Mouse (Mus musculus): Measurements from ENCODE around the gene Adprhl2.

Adprhl2 gene

DNA sequence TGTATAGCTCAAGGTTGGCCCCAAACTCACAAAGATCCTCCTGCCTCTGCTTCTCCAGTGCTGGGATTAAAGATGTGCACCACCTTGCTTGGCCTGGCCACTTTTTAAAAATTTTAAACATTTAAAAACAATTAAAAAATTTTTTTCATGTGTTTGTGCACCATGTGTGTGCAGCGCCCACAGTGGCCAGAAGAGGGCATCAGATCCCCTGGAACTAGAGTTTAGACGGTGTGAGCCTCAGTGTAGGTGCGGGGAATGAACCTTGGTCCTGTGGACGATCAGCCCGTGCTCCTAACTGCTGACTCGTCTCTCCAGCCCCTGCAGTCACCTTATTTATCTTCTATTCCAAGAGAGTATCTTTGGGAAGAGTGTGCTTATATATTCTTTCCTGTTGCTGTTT, 15.4 kb downstream of the Adprhl2 start:
- no peak for DNase-seq (ENCODE audit: low spot score)

GRCm38 (mm10) chr4:126305428-126305827, 16.1 kb downstream of the Adprhl2 start:
- no peak for DNase-seq (ENCODE audit: low spot score)

- DNase-seq (ENCODE audit: low spot score), result no peak
Measured at GRCm38 (mm10) chr4:126303877-126304276, 17.6 kb downstream of the Adprhl2 start.

DNA sequence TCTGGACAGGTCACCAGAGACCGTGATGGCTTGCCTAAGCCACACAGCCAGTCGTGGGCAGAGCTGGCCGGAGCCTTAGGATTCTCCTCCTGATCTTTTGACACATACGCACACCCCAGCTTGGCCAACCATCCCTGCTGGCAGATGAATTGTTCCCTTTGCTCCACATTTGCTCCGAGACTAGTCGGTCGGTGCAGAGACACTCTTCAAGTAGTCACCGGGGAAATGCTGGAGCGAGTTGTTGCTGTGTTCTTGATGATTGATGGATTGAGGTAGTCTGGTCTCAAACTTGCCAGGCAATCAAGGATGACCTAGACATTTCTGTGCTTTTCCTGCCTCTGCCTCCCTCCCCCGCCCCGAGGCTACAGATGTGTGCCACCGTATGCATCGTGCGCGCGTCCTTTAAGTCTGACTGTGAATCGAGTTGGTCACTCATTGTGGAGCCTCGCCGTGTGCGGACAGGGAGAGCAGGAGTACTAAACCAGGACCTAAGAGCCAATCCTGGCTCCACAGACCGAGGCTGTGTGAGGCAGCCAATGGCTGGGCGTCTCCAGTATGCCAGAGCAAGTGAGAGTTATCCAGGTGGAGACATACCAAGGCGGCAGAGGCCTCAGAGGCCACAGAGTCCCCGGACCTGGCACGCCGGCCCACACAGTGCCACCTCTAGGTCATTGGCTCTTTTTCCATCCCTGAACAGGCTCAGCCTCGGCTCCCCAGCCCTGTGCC, 19.8 kb downstream of the Adprhl2 start:
- DNase-seq (ENCODE audit: low spot score), result no peak

- no peak for DNase-seq (ENCODE audit: low spot score)
Measured at GRCm38 (mm10) chr4:126300916-126301583, 20.5 kb downstream of the Adprhl2 start.

DNA sequence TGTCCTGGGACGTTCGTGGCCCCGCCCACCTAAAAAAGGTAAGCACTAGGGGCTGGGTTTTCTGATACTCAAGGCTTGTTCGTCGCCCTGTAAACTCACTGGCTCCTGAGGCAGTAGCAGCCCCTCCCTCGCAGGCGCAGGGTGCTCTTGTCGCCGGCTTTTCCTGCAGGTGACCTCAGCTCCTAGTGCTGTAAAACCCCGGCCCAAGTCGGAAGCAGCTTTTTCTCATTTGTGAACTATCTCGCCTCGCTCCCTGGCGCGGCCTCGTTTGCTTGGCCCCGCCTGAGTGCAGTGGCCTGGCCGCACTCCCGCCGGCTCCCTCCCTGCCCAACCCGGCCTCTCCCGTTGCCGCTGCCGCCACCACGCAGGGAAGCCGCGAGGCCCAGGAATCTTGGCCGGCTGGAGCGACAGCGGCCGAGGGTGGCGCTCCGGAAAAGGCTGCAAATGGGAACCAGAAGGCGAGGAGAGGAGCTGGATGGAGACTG, 24.8 kb downstream of the Adprhl2 start:
- DNase-seq (ENCODE audit: low spot score), result no peak

GRCm38 (mm10) chr4:126295937-126296336, 25.6 kb downstream of the Adprhl2 start:
- no peak for DNase-seq (ENCODE audit: low spot score)

- no peak for DNase-seq (ENCODE audit: low spot score)
Measured at GRCm38 (mm10) chr4:126295152-126295551, 26.4 kb downstream of the Adprhl2 start.

- no peak for DNase-seq (ENCODE audit: low spot score)
Measured at GRCm38 (mm10) chr4:126291196-126291595, 30.3 kb downstream of the Adprhl2 start.

- no peak for DNase-seq (ENCODE audit: low spot score)
Measured at GRCm38 (mm10) chr4:126290314-126290713, 31.2 kb downstream of the Adprhl2 start.

GRCm38 (mm10) chr4:126288085-126288666, 33.3 kb downstream of the Adprhl2 start:
- no peak for DNase-seq (ENCODE audit: low spot score)

GRCm38 (mm10) chr4:126287302-126287995, 34.1 kb downstream of the Adprhl2 start:
- no peak for DNase-seq (ENCODE audit: low spot score)

- no peak for DNase-seq (ENCODE audit: low spot score)
Measured at GRCm38 (mm10) chr4:126286492-126286891, 35.0 kb downstream of the Adprhl2 start, which contains the start of gene Col8a2. TSS of gene Col8a2 (plus strand) at chr4:126286793.

DNA sequence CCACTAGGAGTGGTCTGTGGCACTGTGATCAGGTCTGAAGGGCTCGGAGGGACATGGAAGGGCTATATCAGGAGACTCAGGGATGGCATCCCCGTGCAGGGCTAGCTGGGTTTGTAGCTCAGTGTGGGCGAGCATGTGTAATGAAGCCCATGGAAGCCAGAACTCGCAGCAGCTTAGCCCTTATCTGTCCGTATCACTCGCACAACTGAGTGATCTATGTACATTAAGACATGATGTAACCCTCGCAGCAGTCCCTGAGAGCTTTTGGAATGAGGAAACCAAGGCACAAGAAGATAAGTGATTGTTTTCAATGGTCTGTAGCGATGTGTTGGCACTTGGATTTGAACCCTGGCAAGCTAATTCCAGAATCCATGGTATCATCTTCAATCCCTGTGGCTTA, 37.9 kb downstream of the Adprhl2 start:
- DNase-seq (ENCODE audit: low spot score), result no peak

DNA sequence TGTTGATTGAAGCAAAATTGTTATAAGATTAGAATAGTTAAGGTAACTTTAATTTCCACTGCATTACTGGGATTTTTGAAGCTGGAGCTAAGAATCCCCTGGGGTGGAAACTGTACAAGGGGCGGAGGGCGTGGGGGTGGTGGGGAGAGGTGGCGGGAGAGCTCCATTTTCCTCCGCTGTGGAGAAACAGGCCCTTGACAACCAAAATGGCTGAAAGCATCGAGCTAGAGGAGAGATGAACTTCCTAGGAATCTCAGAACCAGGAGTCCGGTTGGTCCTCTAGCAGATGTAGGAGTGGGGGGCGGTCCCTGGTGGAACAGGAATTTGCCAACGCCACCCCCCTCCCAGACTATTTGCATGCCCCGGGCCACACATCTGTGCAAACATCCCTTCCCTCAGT, 39.8 kb downstream of the Adprhl2 start:
- DNase-seq (ENCODE audit: low spot score), result no peak

GRCm38 (mm10) chr4:126278961-126279360, 42.5 kb downstream of the Adprhl2 start:
- no peak for DNase-seq (ENCODE audit: low spot score)

- DNase-seq (ENCODE audit: low spot score), result no peak
Measured at GRCm38 (mm10) chr4:126278565-126278915, 43.0 kb downstream of the Adprhl2 start.

- DNase-seq (ENCODE audit: low spot score), result no peak
Measured at GRCm38 (mm10) chr4:126277906-126278564, 43.5 kb downstream of the Adprhl2 start.

DNA sequence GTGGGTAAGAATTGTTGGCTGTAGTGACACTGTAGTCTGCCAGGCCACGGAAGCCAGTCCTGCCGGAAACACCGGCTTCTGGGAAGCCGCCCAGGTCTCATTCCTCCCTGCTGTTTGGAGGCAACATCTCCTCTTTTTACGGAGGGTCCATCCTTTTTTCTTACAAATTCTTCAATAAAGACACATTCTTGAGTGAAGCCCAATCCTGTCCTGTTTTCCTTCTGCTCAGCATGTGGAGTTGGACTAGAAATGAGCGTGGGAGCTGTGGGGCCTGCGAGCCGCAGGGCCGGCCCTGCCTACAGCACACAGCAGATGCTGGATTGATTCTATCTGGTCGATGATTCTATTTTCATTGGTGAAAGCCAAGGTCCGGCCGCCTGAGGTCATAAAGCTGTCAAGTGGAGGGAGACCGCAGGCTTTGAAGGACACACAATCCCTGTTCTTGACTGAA, 45.8 kb downstream of the Adprhl2 start:
- DNase-seq (ENCODE audit: low spot score), result no peak

DNA sequence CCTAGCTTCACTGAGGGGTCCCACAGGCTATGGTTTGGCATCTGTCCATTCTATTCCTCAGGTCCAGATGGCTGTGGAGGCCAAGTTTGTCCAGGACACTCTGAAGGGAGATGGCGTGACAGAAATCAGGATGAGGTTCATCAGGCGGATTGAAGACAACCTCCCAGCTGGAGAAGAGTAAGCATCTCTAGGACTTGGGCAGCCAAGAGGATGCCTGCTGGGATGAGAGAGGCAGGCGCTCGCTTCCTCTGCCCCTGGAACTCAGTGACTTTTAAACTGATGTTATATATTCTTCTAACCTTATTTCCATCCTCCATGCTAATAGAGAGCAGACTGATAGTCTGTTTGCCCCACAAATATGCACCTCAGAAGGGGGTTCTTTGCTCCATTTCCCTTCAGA, 46.4 kb downstream of the Adprhl2 start:
- DNase-seq (ENCODE audit: low spot score), result no peak

DNA sequence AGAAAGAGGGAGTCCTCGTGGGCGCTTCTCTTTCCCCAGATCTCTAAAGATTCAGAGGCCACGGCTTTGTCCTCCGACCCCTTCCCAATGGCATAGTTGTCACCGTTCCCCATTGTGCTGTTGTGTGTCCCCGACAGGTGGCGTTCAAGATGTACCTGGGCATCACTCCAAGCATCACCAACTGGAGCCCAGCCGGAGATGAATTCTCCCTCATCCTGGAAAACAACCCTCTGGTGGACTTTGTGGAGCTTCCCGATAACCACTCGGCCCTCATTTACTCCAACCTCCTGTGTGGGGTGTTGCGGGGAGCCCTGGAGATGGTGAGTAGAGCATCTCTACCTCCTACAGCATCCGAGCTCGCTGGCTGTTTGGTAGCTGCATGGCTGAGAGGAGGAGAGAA, 47.8 kb downstream of the Adprhl2 start:
- no peak for DNase-seq (ENCODE audit: low spot score)

- DNase-seq (ENCODE audit: low spot score), result no peak
Measured at GRCm38 (mm10) chr4:126269292-126269691, 52.2 kb downstream of the Adprhl2 start.

All from spleen, adult 12 weeks (tissue).